Mouse (Mus musculus): ENCODE measurements around the gene Faap20. TPM values are rescaled to one million over a fixed set of nuclear protein-coding genes. Genes with fewer than 3 reads are reported as not detected.

Faap20 gene
- 10 to 100 TPM; 25.1 to 28.0 TPM for total RNA-seq (2023)

DNA sequence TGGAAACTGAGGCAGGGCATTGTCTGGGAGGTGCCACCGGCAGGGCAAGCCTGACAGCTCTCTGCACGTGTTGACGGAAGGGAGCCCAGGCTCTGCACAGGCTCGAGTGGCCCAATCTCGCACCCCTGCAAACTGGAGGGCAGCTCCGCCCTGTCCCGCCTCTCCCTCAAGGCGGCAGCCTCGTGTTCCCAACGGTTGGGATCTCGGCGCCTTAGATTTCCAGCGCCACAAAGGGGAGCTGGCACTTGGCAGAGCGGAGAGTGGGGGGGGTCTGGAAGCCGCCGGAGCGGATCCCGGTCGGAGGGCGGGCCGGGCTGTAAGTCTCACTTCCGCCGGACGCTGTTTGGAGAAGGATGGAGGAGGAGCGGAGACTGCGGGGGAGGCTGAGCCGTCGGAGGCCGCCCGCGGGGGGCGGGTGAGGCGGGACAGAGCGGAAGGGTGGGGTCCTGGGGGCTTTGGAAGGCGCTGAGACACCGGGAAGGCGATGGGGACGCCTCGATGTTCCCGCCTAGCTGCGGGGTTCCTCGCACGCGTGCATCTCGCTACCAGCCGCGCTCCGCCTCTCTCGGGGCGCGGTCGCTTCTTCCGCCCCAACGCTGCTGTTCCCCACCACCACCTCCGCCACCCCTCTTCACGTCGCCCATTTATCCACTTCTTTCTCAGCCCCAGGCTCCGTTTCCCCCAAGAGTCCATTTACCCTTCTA lies at the start of gene Faap20:
Gene Faap20 (plus strand): TSS at position 155 of the 704 bp plus-strand sequence.

DNA sequence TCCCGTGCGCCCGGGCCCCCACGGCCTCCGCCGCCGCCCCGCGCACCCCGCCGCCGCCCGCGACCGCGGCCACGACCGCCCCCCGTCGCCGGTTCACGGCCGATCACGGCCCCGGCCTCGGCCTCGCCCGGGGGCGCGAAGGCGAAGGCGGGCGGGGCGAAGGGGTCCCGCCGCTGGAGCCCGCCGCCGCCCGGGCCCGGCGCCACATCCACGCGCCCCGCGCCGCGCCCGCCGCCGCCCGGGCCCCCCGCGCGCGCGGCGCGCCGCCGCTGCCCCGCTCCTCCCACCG lies 27.1 kb upstream of the Faap20 start, which contains the start of gene Ski:
Gene Ski (minus strand): TSS at position 41 of the 289 bp plus-strand sequence.

Other genes starting within 250 kb of the Faap20 start
- gene Plch2, start 193.0 kb upstream of the Faap20 start, total RNA-seq (2023): not detected
- gene Pex10, start 182.8 kb upstream of the Faap20 start, total RNA-seq (2023): 1 to 10 TPM; 7.7 to 9.5 TPM
- 10 to 100 TPM; 60.0 to 67.7 TPM for gene Rer1, start 163.4 kb upstream of the Faap20 start, total RNA-seq (2023)
- gene Morn1, start 163.2 kb upstream of the Faap20 start, total RNA-seq (2023): 1 to 10 TPM; 1.5 to 2.3 TPM
- gene Ski, start 27.2 kb upstream of the Faap20 start, total RNA-seq (2023): 10 to 100 TPM; 41.7 to 45.4 TPM
- gene Prkcz, start 111.6 kb downstream of the Faap20 start, total RNA-seq (2023): under 1 TPM in 1 of 2 experiments, not detected in 1; 0.81 TPM
- gene Gabrd, start 148.3 kb downstream of the Faap20 start, total RNA-seq (2023): not detected
- under 1 TPM in 1 of 2 experiments, not detected in 1; 0.21 TPM for gene Cfap74, start 159.4 kb downstream of the Faap20 start, total RNA-seq (2023)
- gene Tmem52, start 219.3 kb downstream of the Faap20 start, total RNA-seq (2023): not detected
- 100 to 1,000 TPM; 329 to 370 TPM for gene Gnb1, start 241.6 kb downstream of the Faap20 start, total RNA-seq (2023)